8 mouse cellular contexts compared by ENCODE assay signal in genomic region chr9:111247682-111248246, GRCm38 (mm10). TPM values are rescaled to one million over a fixed set of nuclear protein-coding genes. Genes with fewer than 3 reads are reported as not detected.
DNase-seq lines count a peak whose midpoint lies in the region; ATAC-seq and TF ChIP-seq lines count a peak whose summit lies in the region.

No protein-coding gene starts in this region.

- DNase-seq in gastrocnemius, adult 2 months: no peak
- DNase-seq in gastrocnemius, postnatal 4 days (ENCODE audit: low spot score in 2 of 2): no peak
- peak; percentile 66 for DNase-seq in A20 (ENCODE audit: low read depth, low spot score)
- DNase-seq in liver, embryonic 13.5 days: no peak
- no peak for DNase-seq in cerebellum, postnatal 25 days
- no peak for DNase-seq in layer of hippocampus, adult 9-11 months
- no peak for DNase-seq in cerebellum, adult 2 months

- H3K9me3 ChIP-seq in liver, embryonic 13.5 days (replicated peaks): no peaks in the 10 kb centered on the region

- H3K27ac ChIP-seq in gastrocnemius, adult 2 months: no peak overlapping the region
- H3K27ac ChIP-seq in bone marrow macrophage, adult 2 months (ENCODE audit: insufficient read depth, low read depth, low read length): no peak overlapping the region
- H3K27ac ChIP-seq in liver, embryonic 13.5 days: no peak overlapping the region
- no peak overlapping the region for H3K27ac ChIP-seq in cerebellum, adult 2 months (ENCODE audit: insufficient read depth, low read length)

- WGBS in liver, embryonic 13.5 days (ENCODE audit: insufficient replicate concordance): 82% methylated on average over 3 of the region's 3 CpGs
- WGBS in cerebellum, adult 2 months: 79% methylated on average over 3 of the region's 3 CpGs

- H3K9ac ChIP-seq in liver, embryonic 13.5 days: no peak overlapping the region

- H3K36me3 ChIP-seq in liver, embryonic 13.5 days: peaks cover 85% of the 10 kb centered on the region

- H3K4me3 ChIP-seq in gastrocnemius, adult 2 months: no peak overlapping the region
- H3K4me3 ChIP-seq in bone marrow macrophage, adult 2 months (ENCODE audit: insufficient read depth, low read length): no peak overlapping the region
- no peak overlapping the region for H3K4me3 ChIP-seq in liver, embryonic 13.5 days (replicated peaks)
- no peak overlapping the region for H3K4me3 ChIP-seq in cerebellum, adult 2 months (replicated peaks; ENCODE audit: insufficient read depth, low read depth, low read length)

- TF ChIP-seq POLR2A in bone marrow macrophage, adult 2 months (IDR thresholded peaks at IDR 0.05; ENCODE audit: borderline replicate concordance, low read depth, low read length): no peak
- no peak for TF ChIP-seq POLR2A in cerebellum, adult 2 months (IDR thresholded peaks at IDR 0.05; ENCODE audit: borderline replicate concordance, insufficient read depth, low read length)

- ATAC-seq in liver, embryonic 13.5 days (ENCODE audit: low read depth): 0 out of 2 replicates have a peak, but pooled peaks have one; percentile 48

- intact Hi-C loops in gastrocnemius, adult 2 months (cut with DNase I): no loop called here

- no peaks in the 10 kb centered on the region for H3K27me3 ChIP-seq in liver, embryonic 13.5 days
- H3K27me3 ChIP-seq in cerebellum, adult 2 months (ENCODE audit: control insufficient read depth, insufficient read depth, low read length): no peaks in the 10 kb centered on the region

- no peak overlapping the region for H3K4me2 ChIP-seq in liver, embryonic 13.5 days

- peak; percentile 61 for TF ChIP-seq CTCF in gastrocnemius, adult 2 months (IDR thresholded peaks at IDR 0.05)
- 0 out of 2 replicates have a peak, but pooled peaks have one; percentile 33 for TF ChIP-seq CTCF in bone marrow macrophage, adult 2 months (IDR thresholded peaks at IDR 0.05; ENCODE audit: low read depth, low read length)
- TF ChIP-seq CTCF in cerebellum, adult 2 months (IDR thresholded peaks at IDR 0.05; ENCODE audit: borderline replicate concordance, insufficient read depth, low read depth, low read length): no peak

- H3K4me1 ChIP-seq in bone marrow macrophage, adult 2 months (ENCODE audit: control insufficient read depth, insufficient read depth, low read length): no peaks in the 10 kb centered on the region
- peaks cover 8% of the 10 kb centered on the region; the same call in 1 of the 2 replicates for H3K4me1 ChIP-seq in liver, embryonic 13.5 days (replicated peaks)
- H3K4me1 ChIP-seq in cerebellum, adult 2 months (ENCODE audit: control insufficient read depth, insufficient read depth, low read length): no peaks in the 10 kb centered on the region

RNA-seq across cellular contexts. Expression of gene Mlh1, which starts 23.8 kb away (rescaled TPM):
- total RNA-seq in gastrocnemius, adult 2 months (2021): 1 to 10 TPM; 5.1 to 6.4 TPM
- 10 to 100 TPM; 18.3 to 27.6 TPM for total RNA-seq in gastrocnemius, postnatal 4 days (2021)
- 14.8 and 20.1 TPM in 2 replicates for polyA plus RNA-seq in bone marrow macrophage, adult 2 months (2012; ENCODE audit: insufficient read depth, insufficient read length, missing spikeins)
- polyA plus RNA-seq in liver, embryonic 13.5 days (2015; fragmentation: Nextera tagmentation; extraction: Ambion mirVana): 24.7 and 29.3 TPM in 2 replicates
- polyA plus RNA-seq in cerebellum, adult 2 months (2012; rRNA removed): 36.6 and 41.3 TPM in 2 replicates

RNA-seq across cellular contexts. Expression of gene Epm2aip1, which starts 24.0 kb away (rescaled TPM):
- 10 to 100 TPM; 21.1 to 24.7 TPM for total RNA-seq in gastrocnemius, adult 2 months (2021)
- total RNA-seq in gastrocnemius, postnatal 4 days (2021): 10 to 100 TPM; 38.2 to 44.2 TPM
- polyA plus RNA-seq in bone marrow macrophage, adult 2 months (2012; ENCODE audit: insufficient read depth, insufficient read length, missing spikeins): 10.3 and 12.0 TPM in 2 replicates
- 5.9 and 8.8 TPM in 2 replicates for polyA plus RNA-seq in liver, embryonic 13.5 days (2015; fragmentation: Nextera tagmentation; extraction: Ambion mirVana)
- 52.8 and 55.6 TPM in 2 replicates for polyA plus RNA-seq in cerebellum, adult 2 months (2012; rRNA removed)
